Mouse (Mus musculus): ENCODE measurements around the gene Arhgap1. TPM values are rescaled to one million over a fixed set of nuclear protein-coding genes. Genes with fewer than 3 reads are reported as not detected.

Arhgap1 gene
- total RNA-seq, 4 experiments from 2014 or later: 60.8 to 82.1 (median 74.6) TPM

GRCm38 (mm10) chr2:91646733-91647132 lies 2.9 kb upstream of the Arhgap1 start:
- peak in 1 of 2 experiments; percentile 49 for DNase-seq (ENCODE audit: low spot score in 2 of 2)

DNA sequence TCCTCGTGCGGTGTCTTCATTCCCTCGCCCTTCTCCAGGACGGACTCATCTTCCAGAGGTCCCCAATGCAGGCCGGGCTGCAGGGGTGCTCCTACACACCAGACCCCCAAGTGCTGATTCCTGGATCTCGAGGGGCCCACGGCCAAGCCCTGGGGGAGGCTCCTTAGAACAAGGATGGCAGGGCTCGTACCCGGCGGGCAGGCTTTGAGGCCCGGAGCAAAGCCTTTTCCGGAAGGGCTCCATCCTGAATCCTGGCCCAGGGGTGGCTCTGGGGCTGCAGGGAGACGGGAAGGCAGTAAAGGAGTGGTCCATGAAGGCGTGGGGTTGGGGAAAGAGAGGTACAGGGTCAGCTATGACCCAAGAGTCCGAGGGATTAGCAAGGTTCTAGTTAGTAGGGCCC lies 508 bp upstream of the Arhgap1 start:
- no peak for DNase-seq (ENCODE audit: low spot score in 2 of 2)

GRCm38 (mm10) chr2:91650360-91650995 lies 818 bp downstream of the Arhgap1 start:
- DNase-seq (ENCODE audit: low spot score in 2 of 2): no peak

GRCm38 (mm10) chr2:91651458-91652258 lies 2.0 kb downstream of the Arhgap1 start:
- no peak for DNase-seq (ENCODE audit: low spot score in 2 of 2)

GRCm38 (mm10) chr2:91652863-91653262 lies 3.2 kb downstream of the Arhgap1 start:
- DNase-seq (ENCODE audit: low spot score in 2 of 2): peak in 1 of 2 experiments; percentile 34

DNA sequence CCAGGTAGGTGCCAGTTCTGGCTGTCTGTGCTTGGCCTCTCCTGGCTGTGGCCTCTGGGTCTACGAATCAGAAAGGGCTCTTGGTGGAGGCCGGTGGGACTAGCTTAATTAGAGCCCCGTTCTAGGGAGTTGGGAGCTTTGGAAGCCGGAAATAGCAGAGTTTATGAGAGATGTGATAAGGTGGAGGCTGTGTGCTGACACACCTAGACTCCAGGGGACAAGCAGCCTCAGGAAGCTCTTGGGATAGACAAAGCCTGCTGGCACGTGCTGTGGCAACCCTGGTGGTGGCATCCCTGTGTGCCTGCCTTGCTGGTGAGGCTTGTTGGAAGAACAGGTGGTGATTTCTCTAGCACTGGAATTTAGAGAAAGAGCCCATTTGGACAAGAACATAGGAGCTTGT lies 5.7 kb downstream of the Arhgap1 start:
- DNase-seq (ENCODE audit: low spot score in 2 of 2): no peak

GRCm38 (mm10) chr2:91655827-91656226 lies 6.2 kb downstream of the Arhgap1 start:
- DNase-seq (ENCODE audit: low spot score in 2 of 2): no peak

- DNase-seq (ENCODE audit: low spot score in 2 of 2): no peak
Observed at GRCm38 (mm10) chr2:91656774-91657173, 7.1 kb downstream of the Arhgap1 start.

- DNase-seq (ENCODE audit: low spot score in 2 of 2): no peak
Observed at GRCm38 (mm10) chr2:91659657-91660056, 10.0 kb downstream of the Arhgap1 start.

GRCm38 (mm10) chr2:91660981-91661380 lies 11.3 kb downstream of the Arhgap1 start:
- DNase-seq (ENCODE audit: low spot score in 2 of 2): no peak

GRCm38 (mm10) chr2:91664780-91665179 lies 15.1 kb downstream of the Arhgap1 start:
- no peak for DNase-seq (ENCODE audit: low spot score in 2 of 2)

GRCm38 (mm10) chr2:91666386-91666910 lies 16.8 kb downstream of the Arhgap1 start:
- no peak for DNase-seq (ENCODE audit: low spot score in 2 of 2)

DNA sequence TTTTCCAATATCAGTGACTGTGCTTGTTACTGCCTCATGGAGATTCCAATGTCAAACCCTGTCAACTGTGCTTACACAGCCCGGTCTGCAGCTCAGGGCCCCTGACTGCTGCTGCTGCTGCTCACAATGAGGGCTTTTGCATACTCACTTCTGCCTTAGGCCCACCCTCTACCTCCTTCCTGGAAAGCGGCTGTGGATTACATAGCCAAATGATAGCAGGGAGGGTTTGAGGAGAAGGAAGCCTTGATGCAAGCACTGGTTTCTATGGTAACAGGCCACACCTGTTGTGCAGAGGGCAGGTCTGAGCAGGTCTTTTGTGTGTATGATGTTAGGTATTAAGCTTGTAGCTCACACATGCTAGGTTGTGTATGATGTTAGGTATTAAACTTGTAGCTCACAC lies 18.1 kb downstream of the Arhgap1 start:
- no peak for DNase-seq (ENCODE audit: low spot score in 2 of 2)

DNA sequence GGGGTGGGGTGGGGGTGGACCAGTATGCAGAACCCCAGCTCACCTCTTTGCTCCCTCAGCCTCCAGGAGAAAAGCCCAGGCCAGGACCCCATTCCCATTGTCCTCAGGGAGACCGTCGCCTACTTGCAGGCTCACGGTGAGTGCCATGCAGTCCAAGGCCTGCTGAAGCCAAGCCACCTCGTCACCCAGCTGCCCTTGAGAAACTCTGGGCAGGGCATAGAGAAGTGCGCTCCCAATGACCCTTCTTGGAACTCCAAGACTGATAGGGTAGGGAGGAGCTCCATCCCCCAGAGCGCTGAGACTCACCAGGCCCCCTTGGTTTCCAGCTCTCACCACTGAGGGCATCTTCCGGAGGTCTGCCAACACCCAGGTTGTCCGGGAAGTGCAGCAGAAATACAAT lies 19.7 kb downstream of the Arhgap1 start:
- no peak for DNase-seq (ENCODE audit: low spot score in 2 of 2)

- DNase-seq (ENCODE audit: low spot score in 2 of 2): no peak
Observed at GRCm38 (mm10) chr2:91670038-91670437, 20.4 kb downstream of the Arhgap1 start.

DNA sequence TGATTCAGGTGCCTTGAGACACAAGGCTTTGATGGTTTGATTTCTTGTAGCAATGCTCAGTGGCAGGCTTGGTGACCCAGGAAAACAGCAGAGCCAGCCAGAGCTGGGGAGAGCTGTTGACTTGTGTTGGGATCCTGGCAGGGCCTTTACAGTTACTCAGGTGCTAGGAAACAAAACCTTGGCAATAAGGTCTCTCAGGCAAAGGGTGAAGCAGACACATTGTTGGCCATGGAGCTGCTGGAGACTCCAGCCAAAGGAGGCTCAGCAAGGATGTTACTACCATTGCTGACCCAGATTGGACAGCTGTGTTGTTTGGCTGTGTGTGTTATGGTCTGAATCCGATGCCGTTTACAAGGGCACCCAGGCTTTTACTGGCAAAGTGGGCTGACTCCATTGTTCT lies 23.9 kb downstream of the Arhgap1 start:
- DNase-seq (ENCODE audit: low spot score in 2 of 2): no peak

DNA sequence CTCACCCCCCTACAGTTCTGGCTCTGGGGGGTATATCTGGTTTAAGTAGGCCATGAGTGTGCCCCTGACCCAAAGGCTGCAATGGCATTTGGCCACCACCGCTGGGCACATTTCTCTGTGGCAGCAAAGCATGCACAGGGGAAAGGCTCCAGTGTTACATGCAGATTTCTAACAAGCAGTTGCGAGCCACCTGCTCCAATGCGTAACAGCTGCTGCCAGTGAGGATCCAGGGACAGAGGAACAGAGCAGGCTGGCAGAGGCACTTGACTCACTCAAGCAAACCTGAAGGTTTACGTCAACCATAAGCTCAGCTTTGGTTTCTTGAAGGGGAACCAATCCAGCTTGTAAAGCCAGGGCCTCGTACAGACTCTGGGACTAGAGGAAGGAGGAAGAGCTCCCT lies 25.2 kb downstream of the Arhgap1 start:
- peak in 1 of 2 experiments; percentile 69 for DNase-seq (ENCODE audit: low spot score in 2 of 2)

DNA sequence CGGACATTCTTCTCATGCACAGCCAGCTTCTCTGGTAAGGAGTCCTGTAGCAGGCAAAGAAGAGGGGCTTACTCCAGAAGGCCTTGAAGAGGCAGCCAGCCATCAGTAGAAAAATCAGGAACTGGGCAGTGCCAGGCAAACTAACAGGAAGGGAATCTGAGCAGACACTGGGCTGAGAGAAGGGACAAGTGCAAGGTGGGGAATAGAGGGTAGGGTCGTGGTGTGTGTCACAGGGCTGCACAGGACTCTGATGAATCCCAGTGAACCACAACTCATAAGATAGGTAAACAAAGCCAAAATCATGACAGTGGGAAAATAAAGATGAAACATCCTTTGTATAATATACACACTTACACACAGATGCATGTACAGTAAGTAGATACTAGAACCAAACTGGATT lies 26.8 kb downstream of the Arhgap1 start:
- no peak for DNase-seq (ENCODE audit: low spot score in 2 of 2)

DNA sequence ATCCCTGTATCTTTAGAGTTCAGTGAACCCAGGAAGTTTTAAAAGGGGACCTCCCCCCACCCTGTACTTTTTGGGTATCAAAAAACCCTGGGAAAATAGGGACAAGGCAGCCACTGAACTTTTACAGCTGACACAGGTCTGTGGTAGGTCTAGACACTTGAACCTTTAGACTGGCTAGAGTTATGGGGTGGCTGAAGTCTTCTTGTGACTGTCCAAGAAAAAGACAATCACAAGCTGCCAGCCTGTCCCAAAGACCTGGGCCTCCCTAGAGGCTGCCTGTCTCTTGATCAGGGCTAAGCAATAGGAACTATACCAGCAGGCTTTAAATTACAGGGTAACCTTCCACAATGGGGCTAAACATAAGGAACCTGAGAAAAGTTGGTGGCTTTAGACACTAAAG lies 27.3 kb downstream of the Arhgap1 start:
- no peak for DNase-seq (ENCODE audit: low spot score in 2 of 2)

DNA sequence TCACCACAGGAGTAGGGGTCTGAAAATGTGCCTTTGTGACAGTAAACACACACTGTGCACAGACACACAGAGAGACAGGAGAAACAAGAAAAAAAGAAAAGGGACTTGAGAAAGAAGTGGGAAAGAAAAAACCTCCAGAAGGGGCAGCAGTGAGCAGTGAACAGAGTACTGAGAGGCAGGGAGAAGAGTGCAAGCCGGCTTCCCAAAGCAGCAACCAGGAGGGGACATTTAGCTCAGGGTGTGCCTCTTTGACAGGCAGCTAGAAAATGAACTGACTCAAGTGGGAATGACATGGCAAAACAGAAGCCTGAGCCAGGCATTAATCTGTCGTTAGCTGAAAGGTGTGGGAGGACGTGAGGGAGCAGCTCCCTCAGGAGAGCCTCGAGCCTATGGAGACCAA lies 33.2 kb downstream of the Arhgap1 start:
- peak in 1 of 2 experiments; percentile 21 for DNase-seq (ENCODE audit: low spot score in 2 of 2)

DNA sequence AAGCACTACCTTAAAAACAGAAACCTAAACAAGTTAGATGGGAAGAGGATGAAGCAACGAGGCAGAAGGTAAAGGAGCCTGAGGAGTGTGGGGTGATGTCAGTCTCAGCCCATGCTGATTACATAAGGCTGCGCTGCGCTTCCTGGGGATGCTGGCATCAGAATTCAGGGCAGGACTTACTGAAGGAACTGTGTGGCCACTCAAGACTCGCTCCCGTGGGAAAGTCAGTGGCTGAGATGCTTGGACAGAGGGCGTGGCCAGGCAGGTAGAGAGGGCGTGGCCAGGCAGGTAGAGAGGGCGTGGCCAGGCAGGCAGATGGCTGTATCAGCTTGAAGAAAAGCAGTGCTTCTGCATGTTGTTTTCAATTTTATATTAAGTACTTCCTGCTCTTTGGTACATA lies 34.3 kb downstream of the Arhgap1 start:
- no peak for DNase-seq (ENCODE audit: low spot score in 2 of 2)

GRCm38 (mm10) chr2:91689452-91689851 lies 39.8 kb downstream of the Arhgap1 start:
- DNase-seq (ENCODE audit: low spot score in 2 of 2): peak in 1 of 2 experiments; percentile 47

All from left cerebral cortex, adult 8-10 months (tissue).